Mouse (Mus musculus) liver, postnatal 0 days (tissue): ENCODE measurements around the gene Bcar3. TPM values are rescaled to one million over a fixed set of nuclear protein-coding genes. Genes with fewer than 3 reads are reported as not detected.

Source experiments
- ATAC-seq: fragments of 200-750 bp; cut with Nextera tagmentation; 2 replicates; pipeline ENCODE4 v1.8.0; 2017; ENCODE audit warnings: mild to moderate bottlenecking, moderate library complexity
- DNase-seq: peaks from one replicate; pipeline ENCODE4 v3.0.0-alpha.2; 2016
- H3K27ac ChIP-seq: fragments of 300-500 bp; sonication (generic); 2 replicates; pipeline ENCODE4 v1.5.1; 2014; ENCODE audit warnings: antibody characterized with exemption, moderate library complexity, mild to moderate bottlenecking, low read depth
- H3K27me3 ChIP-seq: fragments of 300-500 bp; sonication (generic); 2 replicates; pipeline ENCODE4 v1.6.1; 2014; ENCODE audit warnings: low read length, control low read depth, mixed read lengths; ENCODE audit not compliant: insufficient read depth
- H3K36me3 ChIP-seq: fragments of 300-500 bp; sonication (generic); replicated peaks from 2 replicates; pipeline ENCODE4 v1.6.1; 2014; ENCODE audit warnings: mild to moderate bottlenecking, control low read depth, low read length, moderate library complexity, mixed read lengths; ENCODE audit not compliant: insufficient read depth
- H3K4me1 ChIP-seq: fragments of 300-500 bp; sonication (generic); 2 replicates; pipeline ENCODE4 v1.6.1; 2014; ENCODE audit warnings: antibody characterized with exemption, mild to moderate bottlenecking, control low read depth; ENCODE audit not compliant: insufficient read depth
- H3K4me2 ChIP-seq: fragments of 300-500 bp; sonication (generic); 2 replicates; pipeline ENCODE4 v1.6.1; 2014; ENCODE audit warnings: low read depth, mild to moderate bottlenecking, low read length, moderate library complexity, mixed read lengths
- H3K4me3 ChIP-seq: fragments of 300-500 bp; sonication (generic); 2 replicates; pipeline ENCODE4 v1.5.1; 2014; ENCODE audit warnings: low read depth, low read length
- H3K9ac ChIP-seq: fragments of 300-500 bp; sonication (generic); replicated peaks from 2 replicates; pipeline ENCODE4 v1.6.1; 2014; ENCODE audit warnings: mild to moderate bottlenecking, moderate library complexity
- H3K9me3 ChIP-seq: fragments of 300-500 bp; sonication (generic); 2 replicates; pipeline ENCODE4 v1.6.1; 2016; ENCODE audit warnings: mild to moderate bottlenecking, control low read depth, low read length, mixed read lengths
- CTCF ChIP-seq: sonication (generic); IDR thresholded peaks from 2 replicates; pipeline ENCODE4 v1.5.1; 2016; ENCODE audit warnings: antibody characterized with exemption, low read depth
- EP300 ChIP-seq: IDR thresholded peaks from 2 replicates; pipeline ENCODE4 v1.6.1; 2016; ENCODE audit warnings: antibody characterized with exemption, low read depth, mild to moderate bottlenecking
- WGBS: fragments of 180-500 bp; shearing (Covaris S2); extraction: QIAGEN DNeasy Blood & Tissue Kit; methylation state at CpG from one replicate; pipeline ENCODE4 v1.1.7; 2014; ENCODE audit not compliant: insufficient replicate concordance; 5-methylcytosine and 5-hydroxymethylcytosine counted together
- polyA plus RNA-seq: library from polyadenylated mRNA; unstranded; fragments of >200 nt; fragmentation: Nextera tagmentation; extraction: Ambion mirVana; gene quantifications from 2 replicates; pipeline ENCODE4 v1.2.1, GENCODE M21; 2015

Gene Bcar3
- polyA plus RNA-seq, 1 experiment from 2014 or later = 11.2 TPM

- TF ChIP-seq CTCF (no peak), EP300 (no peak)
- Histone ChIP-seq H3K9me3 (no peaks in the 10 kb centered on the region), H3K9ac (no peak overlapping the region), H3K4me2 (no peak overlapping the region), H3K36me3 (no peaks in the 10 kb centered on the region), H3K27me3 (no peaks in the 10 kb centered on the region), H3K4me1 (peaks cover 14% of the 10 kb centered on the region; the same call in 1 of the 2 replicates), H3K27ac (no peak overlapping the region), H3K4me3 (no peak overlapping the region)
- 73% methylated on average over 14 of the region's 14 CpGs for WGBS
- DNase-seq = no peak
- ATAC-seq = no peak
Observed at GRCm38 (mm10) chr3:122470326-122471016, 176.5 kb downstream of the Bcar3 start.

- DNase-seq (no peak), ATAC-seq (no peak)
- no peak overlapping the region for H3K4me2 ChIP-seq
- peaks cover 14% of the 10 kb centered on the region; the same call in 1 of the 2 replicates for H3K4me1 ChIP-seq
- no peak overlapping the region for H3K9ac ChIP-seq
- TF ChIP-seq EP300 (no peak), CTCF (no peak)
- no peaks in the 10 kb centered on the region for H3K27me3 ChIP-seq
- no peak overlapping the region for H3K4me3 ChIP-seq
- H3K27ac ChIP-seq = no peak overlapping the region
- H3K36me3 ChIP-seq = no peaks in the 10 kb centered on the region
- H3K9me3 ChIP-seq = no peaks in the 10 kb centered on the region
- 67% methylated on average over 12 of the region's 12 CpGs for WGBS
Observed at GRCm38 (mm10) chr3:122471017-122471721, 177.2 kb downstream of the Bcar3 start.

- H3K9me3 ChIP-seq = no peaks in the 10 kb centered on the region
- 78% methylated on average over 11 of the region's 11 CpGs for WGBS
- no peak overlapping the region for H3K4me2 ChIP-seq
- H3K36me3 ChIP-seq = no peaks in the 10 kb centered on the region
- H3K27ac ChIP-seq = no peak overlapping the region
- TF ChIP-seq CTCF (no peak), EP300 (no peak)
- ATAC-seq = no peak
- H3K4me1 ChIP-seq = peaks cover 14% of the 10 kb centered on the region; the same call in 1 of the 2 replicates
- H3K27me3 ChIP-seq = no peaks in the 10 kb centered on the region
- H3K9ac ChIP-seq = no peak overlapping the region
- H3K4me3 ChIP-seq = no peak overlapping the region
- no peak for DNase-seq
Observed at GRCm38 (mm10) chr3:122472412-122472811, 178.5 kb downstream of the Bcar3 start.

GRCm38 (mm10) chr3:122473523-122474034 is 179.6 kb downstream of the Bcar3 start:
- H3K4me1 ChIP-seq = peaks cover 14% of the 10 kb centered on the region; the same call in 1 of the 2 replicates
- H3K4me3 ChIP-seq = no peak overlapping the region
- H3K27ac ChIP-seq = 0 out of 2 replicates have a peak overlapping the region, but pooled peaks have one; percentile 1
- TF ChIP-seq CTCF = no peak
- no peak for TF ChIP-seq EP300
- peak overlapping the region; percentile 7; the same call in 1 of the 2 replicates for H3K4me2 ChIP-seq
- H3K27me3 ChIP-seq = no peaks in the 10 kb centered on the region
- no peaks in the 10 kb centered on the region for H3K36me3 ChIP-seq
- WGBS = 61% methylated on average over 11 of the region's 11 CpGs
- H3K9me3 ChIP-seq = no peaks in the 10 kb centered on the region
- DNase-seq (no peak), ATAC-seq (no peak; the same call in 1 of the 2 replicates)
- H3K9ac ChIP-seq = no peak overlapping the region

GRCm38 (mm10) chr3:122474067-122474466 is 180.1 kb downstream of the Bcar3 start:
- DNase-seq = peak; percentile 58
- H3K27me3 ChIP-seq = no peaks in the 10 kb centered on the region
- H3K4me1 ChIP-seq = peaks cover 14% of the 10 kb centered on the region; the same call in 1 of the 2 replicates
- no peak overlapping the region for H3K9ac ChIP-seq
- no peaks in the 10 kb centered on the region for H3K36me3 ChIP-seq
- no peaks in the 10 kb centered on the region for H3K9me3 ChIP-seq
- 0 out of 2 replicates have a peak overlapping the region, but pooled peaks have one; percentile 1 for H3K27ac ChIP-seq
- WGBS = 6% methylated on average over 5 of the region's 5 CpGs
- H3K4me2 ChIP-seq = peak overlapping the region; percentile 7
- TF ChIP-seq CTCF (no peak), EP300 (no peak)
- ATAC-seq = peak; percentile 75
- H3K4me3 ChIP-seq = no peak overlapping the region

- TF ChIP-seq CTCF (no peak), EP300 (no peak)
- 67% methylated on average over 4 of the region's 4 CpGs for WGBS
- H3K4me2 ChIP-seq = no peak overlapping the region
Observed at GRCm38 (mm10) chr3:122474796-122475195, 180.9 kb downstream of the Bcar3 start.

More at GRCm38 (mm10) chr3:122474796-122475195, 180.9 kb downstream of the Bcar3 start:
- no peak overlapping the region for H3K9ac ChIP-seq
- no peaks in the 10 kb centered on the region for H3K27me3 ChIP-seq
- no peak overlapping the region for H3K4me3 ChIP-seq
- H3K27ac ChIP-seq = no peak overlapping the region
- ATAC-seq (no peak), DNase-seq (no peak)
- peaks cover 14% of the 10 kb centered on the region; the same call in 1 of the 2 replicates for H3K4me1 ChIP-seq
- no peaks in the 10 kb centered on the region for H3K9me3 ChIP-seq
- no peaks in the 10 kb centered on the region for H3K36me3 ChIP-seq
